Mouse (Mus musculus): ENCODE measurements at regions not wholly inside any gene's neighbourhood (a gene's known extent, or its start where the extent isn't known, plus 50 kb on each side); places are given as distances from the start of the nearest gene placed in this dataset.

DNA sequence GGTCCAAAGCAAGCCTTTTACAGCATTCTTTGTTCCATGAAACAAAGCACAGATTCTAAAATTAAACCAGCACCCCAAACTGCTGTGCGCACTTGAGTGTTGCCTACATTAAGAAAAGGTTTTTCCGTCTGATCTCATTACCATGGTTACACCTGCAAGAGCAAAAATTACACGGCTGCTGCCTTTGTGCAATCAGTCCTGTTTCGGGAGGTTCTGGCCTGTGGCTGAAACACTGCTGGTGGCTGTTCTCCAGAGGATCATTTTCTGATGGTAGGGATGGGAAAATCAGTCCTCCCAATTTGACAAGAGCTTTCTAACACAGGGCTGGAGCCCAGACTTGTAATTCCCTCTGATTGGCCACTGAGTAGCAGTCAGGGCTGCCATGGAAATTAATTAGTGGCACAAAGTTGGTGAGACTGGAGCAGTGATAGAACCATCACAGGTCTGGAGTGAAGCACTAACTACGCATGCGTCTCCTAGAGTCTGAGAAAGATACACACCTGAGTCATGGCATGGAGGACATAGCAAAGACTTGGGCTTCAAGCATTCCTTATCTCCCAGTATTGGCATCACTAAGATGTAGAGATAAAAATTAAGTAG is 114.8 kb upstream of the Fam49a start:
- Histone ChIP-seq H3K4me1 (ENCODE audit: control insufficient read depth, insufficient read depth, insufficient read length, low read length) (no peaks in the 10 kb centered on the region), H3K4me3 (ENCODE audit: insufficient read depth, low read depth, low read length) (no peak overlapping the region), H3K27ac (replicated peaks; ENCODE audit: low read depth, low read length) (no peak overlapping the region)

- Histone ChIP-seq H3K4me1 (ENCODE audit: control insufficient read depth, insufficient read depth, insufficient read length, low read length) (no peaks in the 10 kb centered on the region), H3K27ac (replicated peaks; ENCODE audit: low read depth, low read length) (no peak overlapping the region)
These were observed 114.1 kb upstream of the Fam49a start for GRCm38 (mm10) chr12:12147847-12148246.

GRCm38 (mm10) chr12:12148659-12149399 is 113.1 kb upstream of the Fam49a start:
- H3K27ac ChIP-seq (replicated peaks; ENCODE audit: low read depth, low read length): no peak overlapping the region
- no peaks in the 10 kb centered on the region for H3K4me1 ChIP-seq (ENCODE audit: control insufficient read depth, insufficient read depth, insufficient read length, low read length)
- H3K4me3 ChIP-seq (ENCODE audit: insufficient read depth, low read depth, low read length): no peak overlapping the region

More at GRCm38 (mm10) chr12:12147847-12148246, 114.1 kb upstream of the Fam49a start:
- no peak overlapping the region for H3K4me3 ChIP-seq (ENCODE audit: insufficient read depth, low read depth, low read length)

- no peak overlapping the region for H3K4me3 ChIP-seq (ENCODE audit: insufficient read depth, low read depth, low read length)
- no peaks in the 10 kb centered on the region for H3K4me1 ChIP-seq (ENCODE audit: control insufficient read depth, insufficient read depth, insufficient read length, low read length)
- H3K27ac ChIP-seq (replicated peaks; ENCODE audit: low read depth, low read length): no peak overlapping the region
These were observed 97.5 kb upstream of the Fam49a start for GRCm38 (mm10) chr12:12164411-12164810.

DNA sequence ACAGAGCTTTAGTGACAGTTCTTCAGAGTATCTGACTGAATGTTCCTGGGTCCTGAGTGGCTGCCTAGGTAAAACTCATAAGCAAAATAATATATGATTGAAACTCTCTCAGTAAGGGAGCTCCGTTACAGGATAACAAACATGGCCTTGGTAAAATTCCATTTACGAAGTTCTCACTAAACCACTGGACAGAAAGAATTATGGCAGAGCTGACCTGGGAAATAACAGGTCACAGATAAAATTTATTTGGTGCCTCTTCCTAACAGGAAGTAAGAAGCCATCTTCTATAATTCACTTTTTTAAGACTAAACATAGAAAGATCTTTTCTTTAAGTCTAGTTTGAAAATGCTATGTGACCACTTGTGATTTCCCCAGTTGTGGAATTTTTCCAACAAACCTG is 91.4 kb upstream of the Fam49a start:
- Histone ChIP-seq H3K4me1 (ENCODE audit: control insufficient read depth, insufficient read depth, insufficient read length, low read length) (no peaks in the 10 kb centered on the region), H3K27ac (replicated peaks; ENCODE audit: low read depth, low read length) (no peak overlapping the region), H3K4me3 (ENCODE audit: insufficient read depth, low read depth, low read length) (no peak overlapping the region)

DNA sequence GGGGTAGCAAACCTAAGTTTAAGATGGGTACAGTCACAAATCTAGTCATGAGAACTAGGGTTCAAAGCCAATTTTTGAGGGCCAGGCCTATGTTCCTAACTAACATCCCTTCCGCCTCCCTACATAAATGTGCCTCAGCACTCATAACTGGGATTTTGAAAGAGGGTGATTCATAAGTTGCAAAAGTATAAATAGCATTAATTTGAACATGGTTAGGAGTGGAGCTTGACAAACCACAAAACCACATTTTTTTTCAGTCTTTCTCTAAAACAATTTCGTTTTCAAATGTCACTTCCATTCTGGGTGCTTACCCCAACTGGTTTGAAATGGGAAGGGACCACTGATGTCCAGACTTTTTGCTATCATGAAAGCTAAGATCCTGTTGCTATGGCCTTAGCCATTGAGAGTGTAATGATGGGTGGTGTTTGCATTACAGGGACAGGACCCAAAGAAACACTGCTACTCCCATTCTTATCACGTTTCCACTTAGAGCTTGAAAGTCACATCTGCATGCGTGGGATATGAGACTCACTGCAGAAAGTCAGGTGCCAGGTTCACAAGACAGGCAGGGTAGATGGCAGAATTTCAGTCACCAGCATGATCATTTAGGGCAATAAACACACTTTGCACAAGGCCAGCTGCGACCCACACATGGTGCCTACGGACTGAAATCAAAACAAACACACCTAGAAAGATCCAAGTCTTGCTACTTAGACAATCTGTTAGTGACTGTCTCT is 89.7 kb upstream of the Fam49a start:
- Histone ChIP-seq H3K4me1 (ENCODE audit: control insufficient read depth, insufficient read depth, insufficient read length, low read length) (no peaks in the 10 kb centered on the region), H3K27ac (replicated peaks; ENCODE audit: low read depth, low read length) (no peak overlapping the region), H3K4me3 (ENCODE audit: insufficient read depth, low read depth, low read length) (no peak overlapping the region)

GRCm38 (mm10) chr12:12176331-12177263 is 85.3 kb upstream of the Fam49a start:
- Histone ChIP-seq H3K4me1 (ENCODE audit: control insufficient read depth, insufficient read depth, insufficient read length, low read length) (no peaks in the 10 kb centered on the region), H3K4me3 (ENCODE audit: insufficient read depth, low read depth, low read length) (peak overlapping the region; percentile 37), H3K27ac (replicated peaks; ENCODE audit: low read depth, low read length) (no peak overlapping the region)

DNA sequence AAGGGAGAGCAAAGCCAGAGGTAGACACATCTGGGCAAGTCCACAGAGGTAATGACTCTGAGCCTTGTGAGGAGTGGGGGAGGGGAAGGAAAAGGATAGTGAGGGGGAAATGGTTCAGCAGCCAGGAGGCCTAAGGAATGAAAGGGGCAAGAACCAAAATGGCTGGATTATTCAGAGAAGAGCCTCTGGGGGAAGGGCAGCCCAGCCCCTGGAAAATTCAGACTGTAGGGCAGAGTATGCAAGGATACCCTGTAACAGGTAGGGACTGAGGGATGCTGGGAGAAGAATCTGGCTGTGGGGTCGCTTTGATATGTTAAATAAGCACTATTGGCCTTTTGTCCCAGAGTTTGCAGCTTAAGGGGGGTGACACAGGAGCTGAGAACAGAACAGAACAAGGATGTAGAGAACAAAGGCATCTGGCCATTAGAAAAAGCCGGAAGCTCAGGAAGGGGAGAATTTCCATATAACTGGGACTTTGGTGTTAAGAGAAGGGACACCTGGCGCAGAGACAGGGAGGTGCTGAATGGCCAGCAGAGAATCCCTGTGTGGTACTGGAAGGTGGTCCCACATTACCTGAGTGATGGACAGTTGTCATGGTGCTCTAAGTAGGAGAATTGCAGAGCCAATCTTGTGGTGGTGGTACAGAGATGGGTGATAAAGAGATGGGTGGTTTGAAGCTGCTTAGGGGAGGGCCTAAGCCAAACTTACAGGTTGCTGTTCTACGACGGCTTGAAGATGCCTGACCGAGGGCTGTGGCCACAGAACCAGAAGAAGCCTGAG is 84.5 kb upstream of the Fam49a start:
- no peaks in the 10 kb centered on the region for H3K4me1 ChIP-seq (ENCODE audit: control insufficient read depth, insufficient read depth, insufficient read length, low read length)
- H3K4me3 ChIP-seq (ENCODE audit: insufficient read depth, low read depth, low read length): no peak overlapping the region
- no peak overlapping the region for H3K27ac ChIP-seq (replicated peaks; ENCODE audit: low read depth, low read length)

DNA sequence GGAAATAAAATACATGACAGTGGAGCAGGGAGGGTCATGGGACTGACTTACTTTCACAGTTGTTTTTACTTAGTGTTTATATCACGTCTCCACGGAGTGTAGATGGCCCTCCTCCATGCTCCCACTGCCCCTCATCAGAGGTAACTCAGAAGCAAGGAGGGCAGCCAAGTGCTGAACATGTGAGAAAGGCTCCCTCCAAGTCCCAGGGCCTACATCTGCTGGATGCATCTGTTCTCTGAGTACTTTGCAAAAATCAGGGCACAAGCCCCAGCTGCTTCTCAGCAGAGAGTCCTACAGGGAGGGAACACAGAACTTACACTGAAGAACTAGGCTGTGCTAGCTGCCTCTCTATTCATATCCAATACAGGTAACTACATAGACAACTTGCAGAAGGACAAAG is 83.5 kb upstream of the Fam49a start:
- no peaks in the 10 kb centered on the region for H3K4me1 ChIP-seq (ENCODE audit: control insufficient read depth, insufficient read depth, insufficient read length, low read length)
- no peak overlapping the region for H3K4me3 ChIP-seq (ENCODE audit: insufficient read depth, low read depth, low read length)
- H3K27ac ChIP-seq (replicated peaks; ENCODE audit: low read depth, low read length): no peak overlapping the region

- Histone ChIP-seq H3K27ac (replicated peaks; ENCODE audit: low read depth, low read length) (no peak overlapping the region), H3K4me1 (ENCODE audit: control insufficient read depth, insufficient read depth, insufficient read length, low read length) (no peaks in the 10 kb centered on the region), H3K4me3 (ENCODE audit: insufficient read depth, low read depth, low read length) (no peak overlapping the region)
These were observed 82.6 kb upstream of the Fam49a start for GRCm38 (mm10) chr12:12179292-12179865.

- Histone ChIP-seq H3K4me3 (ENCODE audit: insufficient read depth, low read depth, low read length) (no peak overlapping the region), H3K27ac (replicated peaks; ENCODE audit: low read depth, low read length) (no peak overlapping the region), H3K4me1 (ENCODE audit: control insufficient read depth, insufficient read depth, insufficient read length, low read length) (no peaks in the 10 kb centered on the region)
These were observed 81.0 kb upstream of the Fam49a start for GRCm38 (mm10) chr12:12180986-12181385.

DNA sequence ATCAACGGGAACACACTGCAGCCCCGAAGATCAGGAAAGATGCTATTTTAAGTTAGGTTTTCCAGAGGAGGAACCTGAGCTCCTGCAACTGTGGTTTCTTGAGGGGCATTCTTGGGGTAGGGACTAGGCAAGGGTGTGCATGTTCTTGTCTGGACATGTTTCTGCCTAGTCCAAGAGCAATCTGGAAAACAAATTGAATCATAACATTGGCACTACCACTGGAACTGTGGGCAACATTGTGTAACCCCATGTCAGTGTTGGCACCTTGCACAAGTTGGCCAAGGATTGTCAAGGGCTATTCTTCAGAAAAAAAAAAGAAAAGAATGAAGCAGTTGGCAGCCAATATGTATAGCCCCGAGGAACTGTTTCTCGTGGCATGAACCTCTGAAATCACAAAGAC is 80.3 kb upstream of the Fam49a start:
- H3K4me1 ChIP-seq (ENCODE audit: control insufficient read depth, insufficient read depth, insufficient read length, low read length): no peaks in the 10 kb centered on the region
- H3K4me3 ChIP-seq (ENCODE audit: insufficient read depth, low read depth, low read length): no peak overlapping the region
- H3K27ac ChIP-seq (replicated peaks; ENCODE audit: low read depth, low read length): no peak overlapping the region

DNA sequence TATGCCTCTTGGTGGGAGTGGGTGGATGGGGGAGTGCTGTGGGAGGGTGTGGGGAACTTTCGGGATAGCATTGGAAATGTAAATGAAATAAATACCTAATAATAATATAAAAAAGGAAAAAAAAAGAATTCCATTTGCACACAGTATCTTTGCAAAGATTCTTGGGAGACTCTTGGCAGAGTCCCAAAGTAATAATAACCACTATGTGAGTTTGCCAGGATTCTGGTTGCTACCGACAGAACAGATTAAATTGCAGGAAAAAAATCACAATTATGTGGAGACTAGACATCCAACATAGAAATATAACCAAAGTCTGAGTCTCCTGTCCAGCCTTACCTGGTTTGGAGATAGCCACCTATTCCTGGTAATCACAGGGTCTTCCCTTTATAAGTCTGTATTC is 75.6 kb upstream of the Fam49a start:
- Histone ChIP-seq H3K4me1 (ENCODE audit: control insufficient read depth, insufficient read depth, insufficient read length, low read length) (no peaks in the 10 kb centered on the region), H3K27ac (replicated peaks; ENCODE audit: low read depth, low read length) (no peak overlapping the region), H3K4me3 (ENCODE audit: insufficient read depth, low read depth, low read length) (no peak overlapping the region)

GRCm38 (mm10) chr12:12195066-12195465 is 66.9 kb upstream of the Fam49a start:
- no peak overlapping the region for H3K27ac ChIP-seq (replicated peaks; ENCODE audit: low read depth, low read length)
- no peaks in the 10 kb centered on the region for H3K4me1 ChIP-seq (ENCODE audit: control insufficient read depth, insufficient read depth, insufficient read length, low read length)
- no peak overlapping the region for H3K4me3 ChIP-seq (ENCODE audit: insufficient read depth, low read depth, low read length)
